Mouse (Mus musculus): ENCODE measurements around the gene Dtnb. TPM values are rescaled to one million over a fixed set of nuclear protein-coding genes. Genes with fewer than 3 reads are reported as not detected.
"Not testable (repeated sequence)": the region's sequence is repeated elsewhere in the genome, so short reads cannot be mapped to it uniquely, and the experiment has no call there.

Dtnb gene
- polyA plus RNA-seq, 1 experiment = 76.1 TPM

- DNase-seq (ENCODE audit: low read depth) = no peak
Observed at GRCm38 (mm10) chr12:3660985-3661635, 88.9 kb downstream of the Dtnb start.

GRCm38 (mm10) chr12:3662660-3663059, 90.5 kb downstream of the Dtnb start:
- DNase-seq (ENCODE audit: low read depth) = no peak

GRCm38 (mm10) chr12:3663386-3663785, 91.2 kb downstream of the Dtnb start:
- no peak for DNase-seq (ENCODE audit: low read depth)

- no peak for DNase-seq (ENCODE audit: low read depth)
Observed at GRCm38 (mm10) chr12:3669971-3670381, 97.8 kb downstream of the Dtnb start.

GRCm38 (mm10) chr12:3671117-3671516, 98.9 kb downstream of the Dtnb start:
- no peak for DNase-seq (ENCODE audit: low read depth)

GRCm38 (mm10) chr12:3672786-3673185, 100.6 kb downstream of the Dtnb start:
- DNase-seq (ENCODE audit: low read depth) = no peak

GRCm38 (mm10) chr12:3673886-3674285, 101.7 kb downstream of the Dtnb start:
- DNase-seq (ENCODE audit: low read depth) = no peak

- DNase-seq (ENCODE audit: low read depth) = no peak
Observed at GRCm38 (mm10) chr12:3674913-3675312, 102.7 kb downstream of the Dtnb start.

- DNase-seq (ENCODE audit: low read depth) = no peak
Observed at GRCm38 (mm10) chr12:3680721-3681120, 108.5 kb downstream of the Dtnb start.

- no peak for DNase-seq (ENCODE audit: low read depth)
Observed at GRCm38 (mm10) chr12:3683041-3683440, 110.9 kb downstream of the Dtnb start.

GRCm38 (mm10) chr12:3686419-3686940, 114.3 kb downstream of the Dtnb start:
- DNase-seq (ENCODE audit: low read depth) = no peak

- not testable (repeated sequence) for DNase-seq (ENCODE audit: low read depth)
Observed at GRCm38 (mm10) chr12:3690926-3691529, 118.8 kb downstream of the Dtnb start.

- DNase-seq (ENCODE audit: low read depth) = no peak
Observed at GRCm38 (mm10) chr12:3692795-3693392, 120.7 kb downstream of the Dtnb start.

- DNase-seq (ENCODE audit: low read depth) = no peak
Observed at GRCm38 (mm10) chr12:3695741-3696501, 123.7 kb downstream of the Dtnb start.

GRCm38 (mm10) chr12:3700503-3700902, 128.3 kb downstream of the Dtnb start:
- no peak for DNase-seq (ENCODE audit: low read depth)

GRCm38 (mm10) chr12:3702903-3703302, 130.7 kb downstream of the Dtnb start:
- no peak for DNase-seq (ENCODE audit: low read depth)

GRCm38 (mm10) chr12:3719151-3719721, 147.1 kb downstream of the Dtnb start:
- DNase-seq (ENCODE audit: low read depth) = peak; percentile 31

GRCm38 (mm10) chr12:3720527-3720926, 148.3 kb downstream of the Dtnb start:
- no peak for DNase-seq (ENCODE audit: low read depth)

- DNase-seq (ENCODE audit: low read depth) = no peak
Observed at GRCm38 (mm10) chr12:3723762-3724161, 151.6 kb downstream of the Dtnb start.

- DNase-seq (ENCODE audit: low read depth) = no peak
Observed at GRCm38 (mm10) chr12:3724822-3725370, 152.7 kb downstream of the Dtnb start.

- no peak for DNase-seq (ENCODE audit: low read depth)
Observed at GRCm38 (mm10) chr12:3729521-3730075, 157.4 kb downstream of the Dtnb start.

All from gonadal fat pad, adult 2 months (tissue).